Mouse (Mus musculus): ENCODE results near the gene Zmynd11. TPM values are rescaled to one million over a fixed set of nuclear protein-coding genes. Genes with fewer than 3 reads are reported as not detected.
"Not testable (repeated sequence)": the region's sequence is repeated elsewhere in the genome, so short reads cannot be mapped to it uniquely, and the experiment has no call there.

Gene Zmynd11
- polyA plus RNA-seq, 1 experiment from 2014 or later, result 52.6 TPM

- Histone ChIP-seq H3K27ac (no peak overlapping the region), H3K36me3 (ENCODE audit: inconsistent target) (no peaks in the 10 kb centered on the region), H3K4me3 (ENCODE audit: inconsistent target) (no peak overlapping the region), H3K79me2 (ENCODE audit: inconsistent target) (peaks cover 84% of the 10 kb centered on the region)
- 100% methylated on average over 3 of the region's 3 CpGs for WGBS (ENCODE audit: missing documents)
Measured at GRCm38 (mm10) chr13:9753706-9754105, 11.4 kb downstream of the Zmynd11 start.

GRCm38 (mm10) chr13:9750320-9750719 is 14.8 kb downstream of the Zmynd11 start:
- Histone ChIP-seq H3K36me3 (ENCODE audit: inconsistent target) (no peaks in the 10 kb centered on the region), H3K79me2 (ENCODE audit: inconsistent target) (peaks cover 84% of the 10 kb centered on the region), H3K27ac (no peak overlapping the region), H3K4me3 (ENCODE audit: inconsistent target) (no peak overlapping the region)
- 83% methylated on average over 1 of the region's 1 CpGs for WGBS (ENCODE audit: missing documents)

DNA sequence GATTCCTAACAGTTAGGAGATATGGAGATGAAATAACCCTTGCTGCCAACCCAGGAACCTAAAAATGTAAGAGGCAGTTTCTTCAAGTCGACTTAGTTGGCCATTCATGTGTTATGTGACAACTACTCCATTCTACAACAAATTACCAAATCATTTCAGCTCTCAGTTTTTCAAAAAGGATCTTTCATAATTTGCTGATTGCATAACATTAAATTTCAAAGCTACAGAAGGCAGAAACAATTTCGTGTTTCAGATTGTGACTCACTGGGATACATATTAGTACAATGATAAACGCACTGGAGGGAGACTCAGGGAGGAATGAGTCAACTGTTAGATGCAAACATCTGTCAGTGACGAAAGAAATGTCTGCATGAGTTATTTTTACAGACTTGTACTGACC is 15.3 kb downstream of the Zmynd11 start:
- Histone ChIP-seq H3K36me3 (ENCODE audit: inconsistent target) (no peaks in the 10 kb centered on the region), H3K79me2 (ENCODE audit: inconsistent target) (peaks cover 84% of the 10 kb centered on the region), H3K27ac (no peak overlapping the region), H3K4me3 (ENCODE audit: inconsistent target) (no peak overlapping the region)
- 19% methylated on average over 4 of the region's 4 CpGs for WGBS (ENCODE audit: missing documents)

DNA sequence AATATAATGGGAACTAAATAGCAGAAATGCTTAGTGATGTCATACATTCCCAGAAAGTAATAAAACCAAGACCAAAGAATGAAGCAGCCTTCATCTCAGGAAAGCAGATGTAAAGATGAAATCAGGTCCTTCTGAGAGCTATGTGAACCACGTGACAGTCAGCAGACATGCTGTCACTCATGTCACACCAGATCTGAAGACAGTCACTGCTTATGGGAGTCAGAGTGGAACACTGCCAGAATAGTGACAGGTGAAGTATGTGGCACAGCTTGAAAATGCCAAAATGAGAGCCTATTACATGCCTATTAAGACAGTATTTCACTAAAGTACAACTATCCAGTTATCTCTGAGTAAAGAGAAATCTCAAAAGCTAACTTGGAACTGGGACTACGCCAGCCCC is 26.9 kb downstream of the Zmynd11 start:
- Histone ChIP-seq H3K36me3 (ENCODE audit: inconsistent target) (peaks cover 6% of the 10 kb centered on the region; the same call in 1 of the 2 replicates), H3K4me3 (ENCODE audit: inconsistent target) (no peak overlapping the region), H3K27ac (no peak overlapping the region), H3K79me2 (ENCODE audit: inconsistent target) (peaks cover 75% of the 10 kb centered on the region; the same call in 1 of the 2 replicates)
- WGBS (ENCODE audit: missing documents), result 82% methylated on average over 2 of the region's 2 CpGs

- 55% methylated on average over 5 of the region's 5 CpGs for WGBS (ENCODE audit: missing documents)
- Histone ChIP-seq H3K4me3 (ENCODE audit: inconsistent target) (no peak overlapping the region), H3K36me3 (ENCODE audit: inconsistent target) (peaks cover 8% of the 10 kb centered on the region; the same call in 1 of the 2 replicates), H3K27ac (no peak overlapping the region), H3K79me2 (ENCODE audit: inconsistent target) (peaks cover 63% of the 10 kb centered on the region; the same call in 1 of the 2 replicates)
Measured at GRCm38 (mm10) chr13:9737024-9737423, 28.1 kb downstream of the Zmynd11 start.

- H3K36me3 ChIP-seq (ENCODE audit: inconsistent target); H3K27ac ChIP-seq; H3K4me3 ChIP-seq (ENCODE audit: inconsistent target): not testable (repeated sequence)
- WGBS (ENCODE audit: missing documents), result 96% methylated on average over 4 of the region's 5 CpGs
- H3K79me2 ChIP-seq (ENCODE audit: inconsistent target), result peaks cover 21% of the 10 kb centered on the region; the same call in 1 of the 2 replicates
Measured at GRCm38 (mm10) chr13:9732262-9732661, 32.9 kb downstream of the Zmynd11 start.

DNA sequence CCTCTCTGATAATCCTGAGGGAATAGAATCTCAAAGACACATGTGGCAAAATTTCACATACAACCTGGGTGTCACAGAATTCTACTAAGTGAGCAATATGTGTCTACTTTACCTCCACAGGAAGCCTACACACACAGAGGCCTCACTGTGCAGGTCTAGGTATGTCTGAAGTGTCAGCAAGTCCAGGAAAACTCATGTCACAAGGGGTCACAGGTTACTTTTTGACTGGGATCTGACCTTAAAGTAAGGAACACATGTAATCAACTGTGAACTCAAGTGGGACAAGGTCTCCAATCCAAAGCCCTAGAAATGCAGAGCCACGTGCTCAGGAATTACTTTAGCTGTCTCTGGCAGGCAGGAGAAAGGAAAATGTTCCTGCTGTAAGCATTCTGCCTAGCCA is 36.1 kb downstream of the Zmynd11 start:
- 90% methylated on average over 1 of the region's 1 CpGs for WGBS (ENCODE audit: missing documents)
- no peak overlapping the region for H3K27ac ChIP-seq
- H3K36me3 ChIP-seq (ENCODE audit: inconsistent target), result peaks cover 8% of the 10 kb centered on the region; the same call in 1 of the 2 replicates
- no peak overlapping the region for H3K4me3 ChIP-seq (ENCODE audit: inconsistent target)
- H3K79me2 ChIP-seq (ENCODE audit: inconsistent target), result no peaks in the 10 kb centered on the region

- 63% methylated on average over 1 of the region's 1 CpGs for WGBS (ENCODE audit: missing documents)
- Histone ChIP-seq H3K79me2 (ENCODE audit: inconsistent target) (no peaks in the 10 kb centered on the region), H3K36me3 (ENCODE audit: inconsistent target) (no peaks in the 10 kb centered on the region), H3K4me3 (ENCODE audit: inconsistent target) (no peak overlapping the region), H3K27ac (no peak overlapping the region)
Measured at GRCm38 (mm10) chr13:9715224-9715623, 49.9 kb downstream of the Zmynd11 start.

GRCm38 (mm10) chr13:9713462-9714134 is 51.5 kb downstream of the Zmynd11 start:
- H3K36me3 ChIP-seq (ENCODE audit: inconsistent target), result no peaks in the 10 kb centered on the region
- H3K4me3 ChIP-seq (ENCODE audit: inconsistent target), result no peak overlapping the region
- no peak overlapping the region for H3K27ac ChIP-seq
- no peaks in the 10 kb centered on the region for H3K79me2 ChIP-seq (ENCODE audit: inconsistent target)
- WGBS (ENCODE audit: missing documents), result 97% methylated on average over 6 of the region's 6 CpGs

DNA sequence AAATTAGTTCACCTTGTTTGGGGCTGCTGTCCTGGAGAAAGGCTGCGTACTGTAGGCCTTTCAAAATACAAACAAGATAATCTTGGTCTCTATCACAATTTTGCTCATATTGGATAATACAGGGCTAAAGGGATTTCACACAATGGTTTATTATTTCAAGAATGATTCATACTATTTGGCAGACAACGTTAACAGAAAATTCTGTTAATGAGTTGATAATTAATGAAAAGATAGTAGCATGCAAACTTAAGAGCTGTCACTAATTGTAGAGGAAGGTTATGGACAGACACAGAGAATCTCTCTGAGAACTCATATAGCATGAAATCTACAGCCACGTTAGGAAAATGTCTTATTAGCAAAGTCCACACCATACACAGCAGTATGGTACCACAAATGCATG is 52.2 kb downstream of the Zmynd11 start:
- WGBS (ENCODE audit: missing documents), result 94% methylated on average over 3 of the region's 3 CpGs
- no peak overlapping the region for H3K27ac ChIP-seq
- no peaks in the 10 kb centered on the region for H3K79me2 ChIP-seq (ENCODE audit: inconsistent target)
- no peaks in the 10 kb centered on the region for H3K36me3 ChIP-seq (ENCODE audit: inconsistent target)
- no peak overlapping the region for H3K4me3 ChIP-seq (ENCODE audit: inconsistent target)

DNA sequence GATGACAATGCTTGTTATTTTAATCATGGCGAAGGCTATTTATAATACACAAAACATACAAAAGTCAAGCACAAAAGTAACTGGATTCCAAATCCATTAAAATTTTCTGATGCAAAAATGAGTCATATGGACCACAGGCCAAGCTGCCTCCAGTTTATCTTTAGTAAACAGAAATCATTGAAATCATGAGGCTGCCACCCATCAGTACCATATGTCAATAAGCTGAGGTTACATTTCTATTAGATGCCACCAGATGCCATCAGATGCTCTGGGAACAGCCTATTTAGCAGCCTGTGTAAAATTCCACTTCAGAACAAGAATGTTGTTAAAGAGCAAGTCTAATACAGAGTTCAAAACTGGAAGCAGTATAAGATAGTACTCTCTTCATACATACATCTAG is 52.7 kb downstream of the Zmynd11 start:
- WGBS (ENCODE audit: missing documents), result 71% methylated on average over 1 of the region's 1 CpGs
- Histone ChIP-seq H3K36me3 (ENCODE audit: inconsistent target) (no peaks in the 10 kb centered on the region), H3K4me3 (ENCODE audit: inconsistent target) (no peak overlapping the region), H3K27ac (no peak overlapping the region), H3K79me2 (ENCODE audit: inconsistent target) (no peaks in the 10 kb centered on the region)

DNA sequence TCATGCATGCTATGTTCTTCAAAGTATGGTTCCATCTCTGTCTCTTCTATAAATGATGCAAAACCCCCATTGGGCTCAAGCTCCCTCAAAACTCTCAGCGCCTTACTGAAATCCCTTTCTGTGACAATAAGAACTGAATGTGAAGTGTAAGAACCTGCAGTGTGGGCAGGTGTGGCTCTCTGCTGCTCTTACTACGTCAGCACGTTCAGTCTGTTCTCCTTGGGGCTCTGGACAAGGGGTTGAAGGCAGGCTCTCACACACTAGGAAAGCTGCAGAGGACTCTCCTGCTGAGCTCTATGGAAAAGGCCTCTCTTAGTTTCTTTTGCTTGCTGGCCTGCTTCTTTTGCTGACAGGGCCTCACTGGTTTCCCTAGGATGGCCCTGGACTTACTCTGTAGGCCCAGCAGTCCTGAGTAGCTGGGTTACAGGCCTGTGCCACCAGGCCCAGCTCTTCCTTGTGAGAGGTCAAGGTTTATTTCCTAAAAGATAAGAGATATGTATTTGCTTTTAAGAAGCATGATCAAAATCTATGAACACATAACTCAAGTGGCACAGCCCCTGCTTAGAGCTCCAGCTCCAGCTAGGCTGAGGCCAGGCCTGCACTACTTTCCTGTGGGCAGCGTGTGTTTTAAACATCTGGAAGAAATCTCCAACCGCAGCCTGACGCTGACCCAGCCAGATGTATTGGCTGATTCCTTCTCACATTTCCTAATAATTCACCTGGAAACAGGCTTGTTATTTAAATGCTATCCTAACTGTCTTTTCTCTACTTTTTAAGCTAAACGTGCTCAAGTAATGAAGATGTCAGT is 56.5 kb downstream of the Zmynd11 start:
- no peaks in the 10 kb centered on the region for H3K79me2 ChIP-seq (ENCODE audit: inconsistent target)
- H3K27ac ChIP-seq, result no peak overlapping the region
- WGBS (ENCODE audit: missing documents), result 92% methylated on average over 7 of the region's 7 CpGs
- no peaks in the 10 kb centered on the region for H3K36me3 ChIP-seq (ENCODE audit: inconsistent target)
- H3K4me3 ChIP-seq (ENCODE audit: inconsistent target), result no peak overlapping the region

- H3K36me3 ChIP-seq (ENCODE audit: inconsistent target), result no peaks in the 10 kb centered on the region
- WGBS (ENCODE audit: missing documents), result 87% methylated on average over 7 of the region's 8 CpGs
- H3K4me3 ChIP-seq (ENCODE audit: inconsistent target), result no peak overlapping the region
- no peak overlapping the region for H3K27ac ChIP-seq
- H3K79me2 ChIP-seq (ENCODE audit: inconsistent target), result no peaks in the 10 kb centered on the region
Measured at GRCm38 (mm10) chr13:9706720-9707119, 58.4 kb downstream of the Zmynd11 start.

DNA sequence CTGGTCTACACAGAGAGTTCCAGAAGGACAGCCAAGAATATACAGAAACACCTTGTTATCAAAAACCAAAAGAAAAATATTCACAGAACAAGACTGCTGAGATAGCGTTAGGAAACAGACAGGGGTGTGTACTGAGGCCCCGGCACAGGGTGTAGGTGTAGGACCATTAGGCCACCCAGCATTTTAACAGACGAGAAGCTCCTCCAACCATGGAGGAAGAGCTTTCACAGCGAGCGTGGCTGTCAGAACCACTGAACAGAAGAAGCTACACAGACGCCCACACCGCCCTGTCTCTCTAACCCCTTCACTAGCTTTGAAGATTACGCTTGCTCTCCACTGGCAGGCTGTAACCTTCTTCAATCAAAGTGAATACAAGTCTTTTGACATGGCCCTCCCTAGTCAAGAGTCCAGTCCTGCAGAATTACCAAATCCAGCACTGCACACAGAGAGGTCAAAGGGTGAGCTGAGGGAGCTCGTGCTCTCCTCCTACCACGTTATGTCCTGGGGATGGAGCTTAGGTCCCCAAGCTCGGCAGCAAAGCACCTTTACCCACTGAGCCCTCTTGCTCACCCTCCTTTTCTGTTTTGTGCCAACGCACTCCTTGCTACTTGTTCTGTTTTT is 62.4 kb downstream of the Zmynd11 start:
- 95% methylated on average over 12 of the region's 12 CpGs for WGBS (ENCODE audit: missing documents)
- Histone ChIP-seq H3K27ac (no peak overlapping the region), H3K79me2 (ENCODE audit: inconsistent target) (no peaks in the 10 kb centered on the region)

GRCm38 (mm10) chr13:9697340-9697739 is 67.8 kb downstream of the Zmynd11 start:
- Histone ChIP-seq H3K79me2 (ENCODE audit: inconsistent target) (no peaks in the 10 kb centered on the region), H3K27ac (no peak overlapping the region), H3K4me3 (ENCODE audit: inconsistent target) (no peak overlapping the region), H3K36me3 (ENCODE audit: inconsistent target) (peaks cover 34% of the 10 kb centered on the region)
- 100% methylated on average over 4 of the region's 4 CpGs for WGBS (ENCODE audit: missing documents)

More for the DNA sequence above, 62.4 kb downstream of the Zmynd11 start:
- no peaks in the 10 kb centered on the region for H3K36me3 ChIP-seq (ENCODE audit: inconsistent target)
- no peak overlapping the region for H3K4me3 ChIP-seq (ENCODE audit: inconsistent target)
